Mouse (Mus musculus): ENCODE data around the gene Map2k2. TPM values are rescaled to one million over a fixed set of nuclear protein-coding genes. Genes with fewer than 3 reads are reported as not detected.

Gene Map2k2
- polyA plus RNA-seq, 1 experiment from 2014 or later: 207 TPM

- ATAC-seq (replicated peaks; ENCODE audit: low FRiP score): no peak
Measured at GRCm38 (mm10) chr10:81089216-81089615, 16.5 kb upstream of the Map2k2 start.

GRCm38 (mm10) chr10:81090621-81091020 lies 15.1 kb upstream of the Map2k2 start:
- WGBS: 61% methylated on average over 7 of the region's 7 CpGs

More at GRCm38 (mm10) chr10:81089216-81089615, 16.5 kb upstream of the Map2k2 start:
- no peak for DNase-seq (ENCODE audit: low spot score)
- H3K4me1 ChIP-seq (replicated peaks; ENCODE audit: control insufficient read depth, insufficient read depth, low read length): peaks cover 17% of the 10 kb centered on the region
- peaks cover 2% of the 10 kb centered on the region; the same call in 1 of the 2 replicates for H3K9me3 ChIP-seq (ENCODE audit: control insufficient read depth, low read length)
- peaks cover 2% of the 10 kb centered on the region; the same call in 1 of the 2 replicates for H3K27me3 ChIP-seq (replicated peaks; ENCODE audit: control insufficient read depth, insufficient read depth, low read length)
- peaks cover 2% of the 10 kb centered on the region; the same call in 1 of the 2 replicates for H3K36me3 ChIP-seq (ENCODE audit: control insufficient read depth, insufficient read depth, low read length)
- no peak overlapping the region for H3K4me3 ChIP-seq (ENCODE audit: low read depth, low read length)
- no peak overlapping the region for H3K9ac ChIP-seq (ENCODE audit: low read depth, low read length)
- WGBS: 64% methylated on average over 2 of the region's 2 CpGs
- H3K4me2 ChIP-seq: no peak overlapping the region
- H3K27ac ChIP-seq (ENCODE audit: low read depth, low read length): no peak overlapping the region

GRCm38 (mm10) chr10:81092465-81093250 lies 13.1 kb upstream of the Map2k2 start:
- H3K27ac ChIP-seq (ENCODE audit: low read depth, low read length): peak overlapping the region; percentile 74
- peak; percentile 78 for DNase-seq (ENCODE audit: low spot score)
- WGBS: 45% methylated on average over 22 of the region's 22 CpGs

More at GRCm38 (mm10) chr10:81090621-81091020, 15.1 kb upstream of the Map2k2 start:
- H3K36me3 ChIP-seq (ENCODE audit: control insufficient read depth, insufficient read depth, low read length): peaks cover 2% of the 10 kb centered on the region; the same call in 1 of the 2 replicates
- peaks cover 2% of the 10 kb centered on the region; the same call in 1 of the 2 replicates for H3K9me3 ChIP-seq (ENCODE audit: control insufficient read depth, low read length)
- no peak overlapping the region for H3K9ac ChIP-seq (ENCODE audit: low read depth, low read length)
- peak overlapping the region; percentile 25; the same call in 1 of the 2 replicates for H3K27ac ChIP-seq (ENCODE audit: low read depth, low read length)
- peaks cover 2% of the 10 kb centered on the region; the same call in 1 of the 2 replicates for H3K27me3 ChIP-seq (replicated peaks; ENCODE audit: control insufficient read depth, insufficient read depth, low read length)
- H3K4me2 ChIP-seq: 0 out of 2 replicates have a peak overlapping the region, but pooled peaks have one; percentile 7
- 0 out of 2 replicates have a peak overlapping the region, but pooled peaks have one; percentile 6 for H3K4me3 ChIP-seq (ENCODE audit: low read depth, low read length)
- ATAC-seq (replicated peaks; ENCODE audit: low FRiP score): no peak
- DNase-seq (ENCODE audit: low spot score): no peak
- H3K4me1 ChIP-seq (replicated peaks; ENCODE audit: control insufficient read depth, insufficient read depth, low read length): peaks cover 28% of the 10 kb centered on the region

GRCm38 (mm10) chr10:81094931-81095678 lies 10.6 kb upstream of the Map2k2 start:
- Histone ChIP-seq H3K4me2 (peak overlapping the region; percentile 21; the same call in 1 of the 2 replicates), H3K4me1 (replicated peaks; ENCODE audit: control insufficient read depth, insufficient read depth, low read length) (peaks cover 37% of the 10 kb centered on the region), H3K27me3 (replicated peaks; ENCODE audit: control insufficient read depth, insufficient read depth, low read length) (peaks cover 2% of the 10 kb centered on the region; the same call in 1 of the 2 replicates), H3K4me3 (ENCODE audit: low read depth, low read length) (no peak overlapping the region), H3K9me3 (ENCODE audit: control insufficient read depth, low read length) (0 out of 2 replicates have a peak, but pooled peaks cover 3% of the 10 kb centered on the region), H3K9ac (ENCODE audit: low read depth, low read length) (no peak overlapping the region), H3K36me3 (ENCODE audit: control insufficient read depth, insufficient read depth, low read length) (no peaks in the 10 kb centered on the region), H3K27ac (ENCODE audit: low read depth, low read length) (peak overlapping the region; percentile 15)
- ATAC-seq (replicated peaks; ENCODE audit: low FRiP score) (peak; percentile 92), DNase-seq (ENCODE audit: low spot score) (peak; percentile 60)
- WGBS: 44% methylated on average over 9 of the region's 9 CpGs

More at GRCm38 (mm10) chr10:81092465-81093250, 13.1 kb upstream of the Map2k2 start:
- peak overlapping the region; percentile 47 for H3K4me2 ChIP-seq
- peaks cover 37% of the 10 kb centered on the region for H3K4me1 ChIP-seq (replicated peaks; ENCODE audit: control insufficient read depth, insufficient read depth, low read length)
- H3K4me3 ChIP-seq (ENCODE audit: low read depth, low read length): 0 out of 2 replicates have a peak overlapping the region, but pooled peaks have one; percentile 6
- 0 out of 2 replicates have a peak, but pooled peaks cover 3% of the 10 kb centered on the region for H3K9me3 ChIP-seq (ENCODE audit: control insufficient read depth, low read length)
- ATAC-seq (replicated peaks; ENCODE audit: low FRiP score): peak; percentile 58
- peaks cover under 1% of the 10 kb centered on the region; the same call in 1 of the 2 replicates for H3K36me3 ChIP-seq (ENCODE audit: control insufficient read depth, insufficient read depth, low read length)
- peaks cover 2% of the 10 kb centered on the region; the same call in 1 of the 2 replicates for H3K27me3 ChIP-seq (replicated peaks; ENCODE audit: control insufficient read depth, insufficient read depth, low read length)
- no peak overlapping the region for H3K9ac ChIP-seq (ENCODE audit: low read depth, low read length)

- Histone ChIP-seq H3K4me1 (replicated peaks; ENCODE audit: control insufficient read depth, insufficient read depth, low read length) (peaks cover 25% of the 10 kb centered on the region), H3K4me3 (ENCODE audit: low read depth, low read length) (peak overlapping the region; percentile 94), H3K27me3 (replicated peaks; ENCODE audit: control insufficient read depth, insufficient read depth, low read length) (no peaks in the 10 kb centered on the region), H3K9me3 (ENCODE audit: control insufficient read depth, low read length) (no peaks in the 10 kb centered on the region), H3K36me3 (ENCODE audit: control insufficient read depth, insufficient read depth, low read length) (peaks cover 28% of the 10 kb centered on the region), H3K4me2 (peak overlapping the region; percentile 94), H3K27ac (ENCODE audit: low read depth, low read length) (peak overlapping the region; percentile 99), H3K9ac (ENCODE audit: low read depth, low read length) (peak overlapping the region; percentile 94)
- DNase-seq (ENCODE audit: low spot score) (peak; percentile 89), ATAC-seq (replicated peaks; ENCODE audit: low FRiP score) (peak; percentile 89)
- WGBS: 0% methylated on average over 35 of the region's 35 CpGs
Measured at GRCm38 (mm10) chr10:81106113-81106721, 502 bp downstream of the Map2k2 start.

GRCm38 (mm10) chr10:81112946-81113345 lies 7.2 kb downstream of the Map2k2 start:
- Histone ChIP-seq H3K27me3 (replicated peaks; ENCODE audit: control insufficient read depth, insufficient read depth, low read length) (no peaks in the 10 kb centered on the region), H3K4me1 (replicated peaks; ENCODE audit: control insufficient read depth, insufficient read depth, low read length) (peaks cover 8% of the 10 kb centered on the region; the same call in 1 of the 2 replicates), H3K27ac (ENCODE audit: low read depth, low read length) (no peak overlapping the region), H3K9me3 (ENCODE audit: control insufficient read depth, low read length) (no peaks in the 10 kb centered on the region), H3K4me2 (no peak overlapping the region), H3K4me3 (ENCODE audit: low read depth, low read length) (no peak overlapping the region), H3K36me3 (ENCODE audit: control insufficient read depth, insufficient read depth, low read length) (peaks cover 70% of the 10 kb centered on the region), H3K9ac (ENCODE audit: low read depth, low read length) (no peak overlapping the region)
- ATAC-seq (replicated peaks; ENCODE audit: low FRiP score) (no peak), DNase-seq (ENCODE audit: low spot score) (no peak)
- WGBS: 91% methylated on average over 6 of the region's 6 CpGs

GRCm38 (mm10) chr10:81119625-81120024 lies 13.9 kb downstream of the Map2k2 start:
- no peaks in the 10 kb centered on the region for H3K27me3 ChIP-seq (replicated peaks; ENCODE audit: control insufficient read depth, insufficient read depth, low read length)
- DNase-seq (ENCODE audit: low spot score): no peak
- H3K4me3 ChIP-seq (ENCODE audit: low read depth, low read length): no peak overlapping the region
- H3K9ac ChIP-seq (ENCODE audit: low read depth, low read length): no peak overlapping the region
- peaks cover 78% of the 10 kb centered on the region for H3K36me3 ChIP-seq (ENCODE audit: control insufficient read depth, insufficient read depth, low read length)
- no peak overlapping the region for H3K27ac ChIP-seq (ENCODE audit: low read depth, low read length)
- H3K9me3 ChIP-seq (ENCODE audit: control insufficient read depth, low read length): no peaks in the 10 kb centered on the region
- 91% methylated on average over 10 of the region's 10 CpGs for WGBS
- ATAC-seq (replicated peaks; ENCODE audit: low FRiP score): no peak
- H3K4me2 ChIP-seq: no peak overlapping the region
- 0 out of 2 replicates have a peak, but pooled peaks cover 7% of the 10 kb centered on the region for H3K4me1 ChIP-seq (replicated peaks; ENCODE audit: control insufficient read depth, insufficient read depth, low read length)

- ATAC-seq (replicated peaks; ENCODE audit: low FRiP score): no peak
- H3K4me3 ChIP-seq (ENCODE audit: low read depth, low read length): no peak overlapping the region
- no peak overlapping the region for H3K27ac ChIP-seq (ENCODE audit: low read depth, low read length)
- peaks cover 70% of the 10 kb centered on the region for H3K36me3 ChIP-seq (ENCODE audit: control insufficient read depth, insufficient read depth, low read length)
- no peaks in the 10 kb centered on the region for H3K27me3 ChIP-seq (replicated peaks; ENCODE audit: control insufficient read depth, insufficient read depth, low read length)
- no peak overlapping the region for H3K4me2 ChIP-seq
- DNase-seq (ENCODE audit: low spot score): no peak
- no peak overlapping the region for H3K9ac ChIP-seq (ENCODE audit: low read depth, low read length)
- H3K4me1 ChIP-seq (replicated peaks; ENCODE audit: control insufficient read depth, insufficient read depth, low read length): 0 out of 2 replicates have a peak, but pooled peaks cover 7% of the 10 kb centered on the region
- no peaks in the 10 kb centered on the region for H3K9me3 ChIP-seq (ENCODE audit: control insufficient read depth, low read length)
- WGBS: 86% methylated on average over 7 of the region's 7 CpGs
Measured at GRCm38 (mm10) chr10:81120650-81121049, 14.9 kb downstream of the Map2k2 start.

Data from liver, embryonic 11.5 days (tissue).